Mouse (Mus musculus): ENCODE measurements around the gene Dedd2.

Dedd2 gene

DNA sequence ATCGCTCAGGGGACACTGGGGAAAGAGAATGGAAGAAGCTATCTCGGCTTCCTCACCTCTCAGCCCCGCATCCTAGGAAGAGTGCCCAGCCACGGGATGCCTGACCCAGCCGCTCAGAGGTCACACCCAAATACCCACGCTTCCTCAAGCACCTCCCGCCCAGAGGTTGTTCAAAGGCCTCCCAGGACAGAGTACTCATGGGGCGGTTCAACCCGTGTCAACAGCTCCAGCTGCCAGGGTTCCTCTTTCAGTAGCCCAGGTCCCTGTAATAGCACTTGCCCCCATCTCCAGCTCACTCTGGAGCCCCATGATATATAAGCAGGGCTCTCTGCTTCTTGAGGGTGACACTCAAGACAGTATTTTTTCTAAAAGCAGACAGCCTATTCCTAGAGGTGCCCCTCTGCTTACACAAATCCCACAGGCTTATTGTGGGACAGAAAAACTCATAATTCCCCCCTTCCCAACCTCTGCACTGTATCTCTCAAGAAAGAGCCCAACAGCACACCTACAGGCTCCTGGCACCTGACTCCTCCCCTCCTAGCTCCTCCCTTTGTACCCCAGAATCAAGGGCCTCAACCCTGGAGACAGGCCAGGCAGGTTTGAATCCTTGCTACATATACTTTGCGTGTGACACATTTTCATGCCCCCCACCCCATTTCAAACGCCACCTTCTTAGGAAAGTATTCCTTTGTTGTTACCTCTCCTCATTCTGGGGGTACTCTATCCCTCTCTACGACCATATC, 2.6 kb downstream of the Dedd2 start:
- peak; percentile 63 for DNase-seq

GRCm38 (mm10) chr7:25214172-25214571, 6.2 kb downstream of the Dedd2 start:
- no peak for DNase-seq

DNA sequence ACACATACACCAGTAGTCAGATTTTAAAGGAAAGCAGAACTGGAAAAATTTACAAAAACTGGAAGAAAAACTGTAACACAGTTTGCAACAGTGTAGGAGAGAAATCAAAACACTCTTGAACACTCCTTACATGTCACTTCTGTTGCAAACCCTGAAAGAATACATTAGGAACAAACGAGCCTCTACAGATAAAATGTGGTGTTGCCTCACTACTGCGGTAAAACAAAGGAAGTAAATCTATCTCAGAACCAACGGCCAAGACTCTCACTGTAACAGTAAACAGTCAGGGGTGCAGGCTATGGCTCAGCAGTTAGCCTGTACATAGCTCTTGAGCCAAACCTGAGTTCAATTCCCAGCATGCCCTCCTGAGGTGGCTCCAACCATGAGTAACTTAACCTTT, 7.3 kb downstream of the Dedd2 start:
- no peak for DNase-seq

- DNase-seq, result no peak
Observed at GRCm38 (mm10) chr7:25210482-25210881, 9.9 kb downstream of the Dedd2 start.

DNA sequence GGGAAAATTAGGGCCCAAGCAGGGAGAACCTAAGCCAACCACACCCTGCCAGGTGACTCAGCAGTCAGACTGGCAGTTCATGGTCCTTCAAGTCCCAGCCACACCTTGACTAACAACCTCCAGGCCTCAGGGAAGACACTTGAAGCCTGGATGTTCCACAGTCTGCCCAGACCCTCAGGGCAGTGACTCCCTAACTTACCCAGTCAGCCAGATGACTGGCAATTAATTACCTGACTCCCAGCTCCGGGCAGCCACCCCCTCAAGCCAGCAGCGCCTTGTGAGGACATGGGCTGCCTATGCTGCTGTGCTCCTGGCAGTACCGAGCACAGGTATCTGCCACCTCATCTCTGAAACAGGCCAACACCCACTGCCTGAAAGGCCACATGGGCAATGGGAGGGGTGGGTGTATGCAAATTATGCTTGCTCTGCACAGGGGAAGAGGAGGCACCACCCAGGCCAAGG, 11.2 kb downstream of the Dedd2 start:
- DNase-seq, result no peak

DNA sequence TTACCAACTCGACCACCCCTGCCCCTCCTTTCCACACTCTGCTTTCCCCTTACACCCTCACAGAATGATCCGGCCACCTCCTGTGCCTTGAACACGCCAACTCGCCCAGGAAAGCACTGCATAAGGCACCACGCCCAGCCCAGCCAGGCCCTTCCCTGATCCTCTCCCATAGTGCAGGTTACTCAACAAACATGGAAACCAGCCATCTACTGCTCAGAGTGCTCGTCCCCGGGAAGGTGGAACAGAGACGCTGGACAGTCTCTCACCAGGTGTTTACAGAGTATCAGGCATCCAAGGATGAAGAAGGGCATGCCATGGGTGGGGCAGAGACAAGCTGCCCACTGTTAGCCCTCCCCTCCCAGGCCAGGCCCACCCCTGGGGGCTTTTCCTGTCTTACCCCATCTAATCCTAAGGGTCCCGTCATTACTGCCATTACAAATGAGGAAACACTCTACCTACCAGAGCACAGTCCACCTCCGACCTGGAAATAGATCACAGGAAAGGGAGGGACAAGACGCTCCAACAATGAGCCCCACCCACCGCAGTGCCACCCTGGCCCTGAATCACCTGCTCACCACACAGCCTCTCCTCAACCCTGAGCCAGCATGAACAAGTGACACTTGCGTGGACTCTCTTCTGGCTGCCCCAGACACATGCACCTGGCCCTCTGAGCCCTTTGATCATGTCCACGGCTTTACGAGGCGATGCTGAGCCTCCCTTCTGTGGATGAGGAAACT, 14.2 kb downstream of the Dedd2 start:
- DNase-seq, result peak; percentile 61

GRCm38 (mm10) chr7:25205355-25206093, 14.9 kb downstream of the Dedd2 start:
- DNase-seq, result no peak

GRCm38 (mm10) chr7:25203624-25204023, 16.8 kb downstream of the Dedd2 start:
- no peak for DNase-seq

DNA sequence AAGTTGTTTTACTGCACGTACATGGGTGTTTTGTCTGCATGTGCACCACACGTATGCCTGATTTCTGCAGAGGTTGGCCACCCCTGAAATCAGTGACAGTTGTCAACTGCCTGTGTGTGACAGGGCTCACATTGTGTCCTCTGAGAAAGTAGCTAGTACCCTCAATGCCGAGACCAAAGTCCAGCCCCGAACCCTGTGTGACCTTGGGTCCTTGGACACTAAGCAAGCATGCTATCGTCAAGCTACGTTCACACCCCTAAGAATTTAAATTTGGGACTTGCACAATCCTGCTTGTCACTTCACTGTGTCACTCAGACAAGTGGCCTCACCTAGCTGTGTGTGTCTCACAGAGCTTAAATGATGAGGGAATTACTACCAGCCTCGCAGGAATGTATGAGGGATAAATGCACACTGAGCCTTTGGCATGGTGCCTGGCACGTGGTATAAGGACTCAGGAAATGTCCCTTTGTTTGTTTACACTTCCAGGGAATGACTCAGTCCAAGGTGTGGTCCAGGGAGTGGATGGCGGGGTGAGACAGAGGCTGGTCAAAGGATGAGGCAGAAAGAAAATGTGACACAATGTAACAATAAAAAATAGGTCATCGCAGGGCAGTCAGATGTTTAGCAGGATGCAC, 22.9 kb downstream of the Dedd2 start:
- DNase-seq, result no peak

DNA sequence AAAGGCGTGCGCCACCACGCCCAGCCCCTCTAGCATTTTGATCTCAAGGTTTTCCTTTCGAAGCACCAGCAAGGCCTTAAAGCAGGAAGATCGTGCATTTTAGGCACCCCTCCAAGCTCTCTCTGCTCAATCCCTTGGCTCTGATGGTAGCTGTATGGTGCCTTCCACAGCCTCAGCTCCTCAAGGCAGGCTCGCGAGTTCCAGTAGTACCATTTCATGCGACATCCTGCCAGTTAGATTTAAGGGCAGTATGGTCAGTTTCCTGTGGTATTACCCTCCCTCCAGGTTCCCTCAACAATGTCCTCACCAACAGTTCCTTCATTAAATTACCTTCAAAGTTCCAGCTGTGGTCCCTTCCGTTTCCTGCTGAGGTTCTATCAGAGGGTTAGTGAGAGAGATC, 24.3 kb downstream of the Dedd2 start:
- DNase-seq, result no peak

DNA sequence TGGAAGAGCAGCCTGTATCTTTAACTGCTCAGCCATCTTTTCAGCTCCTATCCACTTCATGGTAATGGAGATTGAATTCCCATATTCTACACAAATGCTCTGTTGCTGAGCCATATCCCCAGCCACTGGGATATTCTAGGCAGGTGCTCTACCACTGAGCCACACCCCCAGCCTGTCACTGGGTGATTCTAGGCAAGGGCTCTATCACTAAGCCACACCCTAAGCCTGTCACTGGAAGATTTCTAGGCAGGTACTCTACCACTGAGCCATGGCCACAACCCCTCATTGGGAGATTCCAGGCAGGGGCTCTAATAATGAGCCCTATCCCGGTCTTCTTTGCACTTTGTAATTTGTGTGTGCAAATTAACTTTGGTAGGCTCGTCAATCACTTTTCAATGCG, 25.3 kb downstream of the Dedd2 start:
- no peak for DNase-seq

DNA sequence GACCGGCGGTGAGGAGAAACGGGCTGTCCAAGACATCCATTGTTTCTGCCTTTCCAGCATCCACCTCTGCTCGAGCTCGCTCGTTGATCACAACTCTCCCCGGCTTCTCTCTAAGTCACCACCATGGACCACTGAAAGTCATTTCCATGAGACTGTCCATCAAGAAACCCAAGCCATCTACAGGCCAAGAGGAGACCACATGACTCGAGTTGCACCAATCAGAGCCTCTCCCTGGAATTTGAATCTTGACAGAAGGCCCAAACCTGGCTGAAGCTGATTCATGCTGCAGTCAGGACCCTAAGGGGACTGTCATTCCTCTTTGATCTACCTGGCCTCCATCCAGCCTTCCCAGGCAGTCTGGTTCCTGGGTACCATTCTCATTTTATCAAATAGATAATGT, 28.3 kb downstream of the Dedd2 start:
- no peak for DNase-seq

- DNase-seq, result no peak
Observed at GRCm38 (mm10) chr7:25190806-25191205, 29.6 kb downstream of the Dedd2 start.

- DNase-seq, result peak; percentile 85
Observed at GRCm38 (mm10) chr7:25187662-25188650, 32.5 kb downstream of the Dedd2 start.

DNA sequence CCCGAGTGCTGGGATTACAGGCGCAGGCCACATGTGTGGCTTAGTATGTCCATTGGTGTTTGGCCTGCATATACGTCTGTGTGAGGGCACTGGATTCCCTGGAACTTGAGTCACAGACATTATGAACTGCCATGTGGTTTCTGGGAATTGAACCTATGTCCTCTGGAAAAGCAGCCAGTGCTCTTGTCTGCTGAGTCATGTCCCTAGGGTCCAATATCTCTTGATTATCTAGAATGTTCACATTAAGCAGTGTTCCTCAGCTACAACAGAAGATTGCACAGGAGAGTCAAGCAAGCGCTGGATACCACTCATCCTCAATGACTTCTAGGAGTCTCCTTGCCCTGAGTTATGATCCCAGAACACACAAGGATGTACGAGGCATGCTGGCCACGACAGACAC, 36.3 kb downstream of the Dedd2 start:
- no peak for DNase-seq

- DNase-seq, result peak; percentile 29
Observed at GRCm38 (mm10) chr7:25181814-25182213, 38.6 kb downstream of the Dedd2 start.

DNA sequence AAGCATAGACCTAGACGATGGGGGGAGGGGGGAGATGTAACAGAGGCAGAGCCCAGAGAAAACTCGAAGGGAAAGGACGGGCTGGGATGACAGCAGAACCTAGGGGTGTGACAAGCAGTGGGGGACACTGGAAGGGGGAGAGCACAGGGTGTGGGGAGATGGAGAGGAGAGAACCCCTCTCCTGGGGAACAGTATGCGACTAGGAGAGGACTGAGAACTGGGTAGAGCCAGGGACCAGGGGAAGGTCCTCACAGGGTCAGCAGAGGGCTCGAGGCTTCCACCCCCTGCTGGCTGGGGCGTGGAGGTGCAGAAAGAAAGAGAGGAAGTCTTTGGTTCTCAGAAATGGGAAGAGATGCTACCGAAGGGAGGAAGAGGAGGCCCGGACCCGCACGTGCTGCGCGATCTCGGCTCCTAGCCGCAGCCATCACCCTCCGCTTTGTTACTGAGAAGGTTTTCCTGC, 39.1 kb downstream of the Dedd2 start:
- peak; percentile 61 for DNase-seq

DNA sequence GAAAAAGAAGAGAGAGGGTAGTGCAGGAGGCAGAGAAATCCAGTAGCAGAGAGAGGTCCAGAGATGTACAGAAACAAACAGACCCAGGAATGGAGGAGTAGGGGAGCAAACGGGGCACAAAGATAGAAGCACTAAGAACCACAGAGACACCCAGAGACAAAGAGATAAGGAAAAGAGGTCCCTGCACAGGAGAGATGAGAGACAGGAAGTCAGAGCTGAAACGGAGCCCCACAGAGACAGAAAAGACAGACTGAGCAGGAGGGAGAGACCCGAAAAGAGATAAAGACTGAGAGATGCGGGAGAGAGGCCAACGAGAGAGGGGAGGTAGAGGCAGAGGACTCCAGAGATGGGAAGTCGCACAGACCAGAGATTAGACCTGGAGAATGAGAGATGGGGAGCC, 39.9 kb downstream of the Dedd2 start:
- DNase-seq, result peak; percentile 36

DNA sequence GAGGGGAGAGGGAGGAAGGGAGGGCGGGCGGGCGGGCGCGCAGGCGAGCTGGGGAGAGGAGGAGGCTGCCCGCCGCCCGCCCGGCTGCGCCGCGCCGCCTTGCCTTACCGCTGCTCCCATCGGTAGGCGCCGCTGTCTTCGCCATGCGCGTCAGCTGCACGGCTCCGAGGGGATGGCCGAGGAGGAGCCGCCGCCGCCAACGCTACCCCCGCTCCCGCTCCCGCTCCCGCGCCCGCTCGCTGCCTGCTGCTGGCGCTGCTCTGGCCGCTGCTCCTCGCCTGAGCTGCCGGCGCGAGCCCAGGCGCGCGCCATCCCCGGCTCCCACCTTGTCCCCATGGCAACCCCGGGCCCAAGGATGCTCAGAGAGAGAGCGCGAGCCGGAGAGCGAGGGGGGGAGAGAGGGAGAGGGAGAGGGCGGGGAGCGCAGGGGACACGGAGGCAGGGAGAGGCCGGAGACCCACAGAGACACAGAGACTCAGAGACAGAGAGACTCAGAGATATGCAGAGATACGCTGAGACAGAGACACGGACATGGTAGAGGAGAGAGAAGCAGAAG, 40.7 kb downstream of the Dedd2 start, which contains the start of gene Pou2f2:
Pou2f2 (minus strand) TSS at position 121 of the 556 bp plus-strand sequence.
- DNase-seq, result peak; percentile 89

- peak; percentile 55 for DNase-seq
Observed at GRCm38 (mm10) chr7:25178787-25179605, 41.4 kb downstream of the Dedd2 start.
